Mouse (Mus musculus) embryonic facial prominence, embryonic 14.5 days (tissue): ENCODE results near the gene Kmt5c. TPM values are rescaled to one million over a fixed set of nuclear protein-coding genes. Genes with fewer than 3 reads are reported as not detected.

Source experiments
- ATAC-seq: fragments of 200-750 bp; cut with Nextera tagmentation; 2 replicates; pipeline ENCODE4 v1.8.0; 2017; ENCODE audit warnings: low read depth, moderate number of reproducible peaks, moderate TSS enrichment
- DNase-seq: peaks from one replicate; pipeline ENCODE4 v3.0.0-alpha.2; 2015; ENCODE audit warnings: low spot score
- H3K27ac ChIP-seq: fragments of 300-500 bp; sonication (generic); replicated peaks from 2 replicates; pipeline ENCODE4 v1.5.1; 2014; ENCODE audit warnings: low read depth, mild to moderate bottlenecking, low read length, moderate library complexity
- H3K27me3 ChIP-seq: fragments of 300-500 bp; sonication (generic); replicated peaks from 2 replicates; pipeline ENCODE4 v1.6.1; 2014; ENCODE audit warnings: low read length; ENCODE audit not compliant: control insufficient read depth, insufficient read depth
- H3K36me3 ChIP-seq: fragments of 300-500 bp; sonication (generic); 2 replicates; pipeline ENCODE4 v1.6.1; 2014; ENCODE audit warnings: low read length, mixed read lengths; ENCODE audit not compliant: control insufficient read depth, insufficient read depth
- H3K4me1 ChIP-seq: fragments of 300-500 bp; sonication (generic); 2 replicates; pipeline ENCODE4 v1.6.1; 2014; ENCODE audit warnings: antibody characterized with exemption, low read length; ENCODE audit not compliant: control insufficient read depth, insufficient read depth
- H3K4me2 ChIP-seq: fragments of 300-500 bp; sonication (generic); 2 replicates; pipeline ENCODE4 v1.6.1; 2014; ENCODE audit warnings: low read depth, mild to moderate bottlenecking, low read length, moderate library complexity, mixed read lengths
- H3K4me3 ChIP-seq: fragments of 300-500 bp; sonication (generic); 2 replicates; pipeline ENCODE4 v1.5.1; 2014; ENCODE audit warnings: low read depth, mild to moderate bottlenecking, low read length
- H3K9ac ChIP-seq: fragments of 300-500 bp; sonication (generic); 2 replicates; pipeline ENCODE4 v1.6.1; 2014; ENCODE audit warnings: low read depth, mild to moderate bottlenecking, low read length, moderate library complexity, mixed read lengths
- H3K9me3 ChIP-seq: fragments of 300-500 bp; sonication (generic); 2 replicates; pipeline ENCODE4 v1.6.1; 2016; ENCODE audit warnings: low read length; ENCODE audit not compliant: control insufficient read depth
- WGBS: fragments of 180-500 bp; shearing (Covaris S2); extraction: QIAGEN DNeasy Blood & Tissue Kit; methylation state at CpG from one replicate; pipeline ENCODE4 v1.1.7; 2014; 5-methylcytosine and 5-hydroxymethylcytosine counted together
- polyA plus RNA-seq: library from polyadenylated mRNA; unstranded; fragments of >200 nt; fragmentation: Nextera tagmentation; extraction: Ambion mirVana; gene quantifications from 2 replicates; pipeline ENCODE4 v1.2.1, GENCODE M21; 2014

Gene Kmt5c
- polyA plus RNA-seq, 1 experiment from 2014 or later: 41.5 TPM

DNA sequence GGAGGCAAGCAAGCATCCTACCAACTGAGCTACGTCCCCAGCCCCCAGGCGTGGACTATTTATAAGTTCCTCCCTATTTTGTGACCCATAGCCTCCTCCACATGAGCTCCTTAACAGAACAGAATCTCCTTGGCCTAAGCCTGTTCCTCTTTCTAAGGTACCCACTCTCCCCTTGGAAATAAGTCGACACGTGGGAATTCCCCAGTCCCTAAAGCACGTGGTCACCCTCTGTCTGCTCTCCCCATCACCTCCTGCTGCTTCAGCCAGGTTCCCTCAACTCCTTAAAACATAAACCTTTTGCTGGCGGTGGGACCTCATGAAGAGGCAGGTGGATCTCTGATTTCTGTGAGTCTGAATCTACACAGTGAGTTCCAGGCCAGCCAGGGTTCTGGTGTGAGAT is 23.0 kb upstream of the Kmt5c start:
- no peak for DNase-seq
- H3K27me3 ChIP-seq: no peaks in the 10 kb centered on the region
- no peak overlapping the region for H3K27ac ChIP-seq
- peaks cover 46% of the 10 kb centered on the region for H3K36me3 ChIP-seq
- ATAC-seq: no peak
- H3K9me3 ChIP-seq: no peaks in the 10 kb centered on the region
- H3K4me3 ChIP-seq: no peak overlapping the region
- H3K9ac ChIP-seq: no peak overlapping the region
- no peak overlapping the region for H3K4me2 ChIP-seq
- no peaks in the 10 kb centered on the region for H3K4me1 ChIP-seq
- 75% methylated on average over 6 of the region's 6 CpGs for WGBS

DNA sequence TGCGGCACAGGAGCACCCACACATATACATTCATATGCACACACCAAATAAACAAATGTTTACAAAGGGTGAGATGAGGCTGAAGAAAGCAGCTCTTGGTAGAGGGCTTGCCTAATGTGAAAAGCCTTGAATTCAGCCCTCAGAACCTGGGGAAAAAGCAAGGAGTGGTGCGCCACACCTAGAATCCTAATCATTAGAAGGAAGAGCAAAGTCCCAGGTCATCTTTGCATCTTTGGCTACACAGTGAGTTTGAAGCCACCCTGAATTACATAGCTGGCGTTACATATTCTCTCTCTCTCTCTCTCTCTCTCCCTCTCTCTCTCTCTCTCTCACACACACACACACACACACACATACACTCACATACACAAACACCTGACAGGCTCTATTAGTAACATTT is 20.6 kb upstream of the Kmt5c start:
- 88% methylated on average over 3 of the region's 3 CpGs for WGBS
- DNase-seq (no peak), ATAC-seq (no peak)
- H3K9ac ChIP-seq: no peak overlapping the region
- H3K4me2 ChIP-seq: no peak overlapping the region
- no peak overlapping the region for H3K27ac ChIP-seq
- H3K36me3 ChIP-seq: peaks cover 23% of the 10 kb centered on the region
- no peaks in the 10 kb centered on the region for H3K9me3 ChIP-seq
- no peak overlapping the region for H3K4me3 ChIP-seq
- no peaks in the 10 kb centered on the region for H3K4me1 ChIP-seq
- H3K27me3 ChIP-seq: no peaks in the 10 kb centered on the region

DNA sequence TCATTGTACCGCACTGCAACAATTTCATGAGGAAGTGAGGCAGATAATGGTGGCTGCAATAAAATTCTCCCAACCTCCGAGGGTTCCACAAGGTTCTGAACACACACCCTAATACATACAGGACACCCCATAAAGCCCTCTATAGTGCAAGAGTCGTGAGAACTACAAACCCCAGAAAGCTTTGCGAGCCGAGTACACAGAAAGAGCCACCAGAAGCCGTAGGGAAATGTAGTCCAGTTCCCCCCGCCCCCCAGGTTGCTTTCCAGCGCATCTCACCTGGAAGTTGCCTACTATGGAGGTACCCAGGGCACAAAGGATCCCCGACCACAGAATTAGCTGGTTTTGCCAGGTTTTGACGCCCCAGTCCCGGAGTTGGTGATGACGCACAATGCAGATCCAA is 16.4 kb upstream of the Kmt5c start:
- Histone ChIP-seq H3K9ac (peak overlapping the region; percentile 54), H3K27me3 (no peaks in the 10 kb centered on the region), H3K4me1 (no peaks in the 10 kb centered on the region), H3K36me3 (no peaks in the 10 kb centered on the region), H3K9me3 (no peaks in the 10 kb centered on the region), H3K4me3 (peak overlapping the region; percentile 29), H3K4me2 (peak overlapping the region; percentile 54), H3K27ac (no peak overlapping the region)
- ATAC-seq (peak; percentile 41), DNase-seq (peak; percentile 12)
- 35% methylated on average over 12 of the region's 12 CpGs for WGBS

- H3K36me3 ChIP-seq: no peaks in the 10 kb centered on the region
- H3K27me3 ChIP-seq: no peaks in the 10 kb centered on the region
- no peaks in the 10 kb centered on the region for H3K4me1 ChIP-seq
- DNase-seq (no peak), ATAC-seq (no peak)
- H3K4me2 ChIP-seq: no peak overlapping the region
- H3K4me3 ChIP-seq: no peak overlapping the region
- no peaks in the 10 kb centered on the region for H3K9me3 ChIP-seq
- WGBS: 69% methylated on average over 3 of the region's 3 CpGs
- no peak overlapping the region for H3K9ac ChIP-seq
- H3K27ac ChIP-seq: no peak overlapping the region
Observed at GRCm38 (mm10) chr7:4724359-4724758, 15.6 kb upstream of the Kmt5c start.

GRCm38 (mm10) chr7:4725169-4725568 is 14.7 kb upstream of the Kmt5c start, which contains the start of gene Tmem150b:
Gene Tmem150b (minus strand): TSS chr7:4725249.
- Histone ChIP-seq H3K4me3 (no peak within 1 kb of the TSS), H3K9ac (0 out of 2 replicates have a peak within 1 kb of the TSS, but pooled peaks have one; percentile 54), H3K27me3 (no peaks in the 10 kb centered on the region), H3K27ac (no peak within 1 kb of the TSS), H3K36me3 (no peaks in the 10 kb centered on the region), H3K4me1 (no peaks in the 10 kb centered on the region), H3K9me3 (no peaks in the 10 kb centered on the region), H3K4me2 (no peak within 1 kb of the TSS)
- DNase-seq (no peak), ATAC-seq (no peak)
- 76% methylated on average over 7 of the region's 7 CpGs for WGBS

- WGBS: 83% methylated on average over 5 of the region's 5 CpGs
- no peak for ATAC-seq
Observed at GRCm38 (mm10) chr7:4731090-4731489, 8.8 kb upstream of the Kmt5c start.

DNA sequence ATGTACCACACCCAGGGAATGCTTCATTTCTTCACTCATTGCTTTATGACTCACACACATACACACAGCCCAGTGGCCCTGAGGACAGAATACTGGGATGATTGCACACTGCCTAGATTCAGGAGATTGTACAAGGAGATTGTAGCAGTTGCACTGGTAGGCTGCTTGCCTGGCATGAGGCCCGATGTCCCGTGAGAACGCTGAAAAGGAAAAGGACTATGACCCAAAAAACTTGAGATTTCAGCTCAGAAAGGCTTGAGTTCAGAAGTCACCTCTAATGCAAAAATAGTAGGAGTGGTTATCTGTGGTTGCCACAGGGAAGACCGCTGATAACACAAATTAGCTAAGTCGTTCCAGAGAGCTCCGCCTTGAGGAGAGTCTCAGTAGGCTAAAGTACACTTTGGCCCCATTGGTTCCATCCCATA is 6.9 kb upstream of the Kmt5c start:
- Histone ChIP-seq H3K4me1 (no peaks in the 10 kb centered on the region), H3K27ac (no peak overlapping the region), H3K9ac (no peak overlapping the region), H3K27me3 (no peaks in the 10 kb centered on the region), H3K36me3 (no peaks in the 10 kb centered on the region), H3K9me3 (no peaks in the 10 kb centered on the region), H3K4me2 (no peak overlapping the region), H3K4me3 (no peak overlapping the region)
- no peak for ATAC-seq
- 60% methylated on average over 6 of the region's 6 CpGs for WGBS
- no peak for DNase-seq

More at GRCm38 (mm10) chr7:4731090-4731489, 8.8 kb upstream of the Kmt5c start:
- Histone ChIP-seq H3K27me3 (no peaks in the 10 kb centered on the region), H3K9me3 (no peaks in the 10 kb centered on the region), H3K4me1 (no peaks in the 10 kb centered on the region), H3K27ac (no peak overlapping the region), H3K9ac (no peak overlapping the region), H3K36me3 (no peaks in the 10 kb centered on the region), H3K4me2 (no peak overlapping the region), H3K4me3 (no peak overlapping the region)
- no peak for DNase-seq

DNA sequence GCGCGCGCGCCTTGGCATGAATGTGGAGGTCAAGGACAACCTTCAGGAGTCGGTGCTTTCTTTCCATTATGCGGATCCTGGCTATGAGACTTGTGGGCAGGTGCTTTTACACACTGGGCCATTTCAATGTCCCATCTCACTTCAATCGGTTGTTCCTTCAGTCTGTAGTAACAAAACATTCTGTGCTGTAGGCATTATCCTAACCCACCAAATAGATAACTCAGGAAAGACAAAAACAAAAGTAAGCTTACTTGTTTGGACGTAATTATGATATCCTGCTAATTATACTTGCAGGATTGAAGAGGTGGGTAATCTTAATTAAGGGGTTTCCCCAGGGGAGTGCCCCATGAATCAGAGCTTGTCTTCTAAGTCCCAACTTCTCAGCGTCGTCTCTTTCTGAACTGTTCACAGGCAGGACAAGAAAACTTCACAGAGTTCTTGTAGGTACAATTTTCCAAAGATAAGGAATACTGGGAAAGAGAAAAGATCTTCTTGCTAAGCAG is 823 bp upstream of the Kmt5c start:
- H3K9ac ChIP-seq: peak overlapping the region; percentile 8; the same call in 1 of the 2 replicates
- ATAC-seq (no peak), DNase-seq (no peak)
- no peaks in the 10 kb centered on the region for H3K9me3 ChIP-seq
- peaks cover 23% of the 10 kb centered on the region for H3K36me3 ChIP-seq
- 49% methylated on average over 10 of the region's 10 CpGs for WGBS
- peak overlapping the region; percentile 37 for H3K4me3 ChIP-seq
- peak overlapping the region; percentile 82 for H3K27ac ChIP-seq
- peak overlapping the region; percentile 60 for H3K4me2 ChIP-seq
- H3K4me1 ChIP-seq: peaks cover 18% of the 10 kb centered on the region
- H3K27me3 ChIP-seq: no peaks in the 10 kb centered on the region

- ATAC-seq: peak; percentile 4
- no peaks in the 10 kb centered on the region for H3K27me3 ChIP-seq
- H3K27ac ChIP-seq: peak overlapping the region; percentile 88
- H3K4me1 ChIP-seq: peaks cover 18% of the 10 kb centered on the region
- peaks cover 29% of the 10 kb centered on the region for H3K36me3 ChIP-seq
- WGBS: 4% methylated on average over 14 of the region's 14 CpGs
- H3K4me2 ChIP-seq: peak overlapping the region; percentile 74
- DNase-seq: no peak
- H3K9me3 ChIP-seq: no peaks in the 10 kb centered on the region
- H3K4me3 ChIP-seq: peak overlapping the region; percentile 78
- peak overlapping the region; percentile 87 for H3K9ac ChIP-seq
Observed at GRCm38 (mm10) chr7:4740309-4740727, 403 bp downstream of the Kmt5c start.
